Mouse (Mus musculus): ENCODE data around the gene Sectm1a.
"Not testable (repeated sequence)": the region's sequence is repeated elsewhere in the genome, so short reads cannot be mapped to it uniquely, and the experiment has no call there.

Gene Sectm1a

DNA sequence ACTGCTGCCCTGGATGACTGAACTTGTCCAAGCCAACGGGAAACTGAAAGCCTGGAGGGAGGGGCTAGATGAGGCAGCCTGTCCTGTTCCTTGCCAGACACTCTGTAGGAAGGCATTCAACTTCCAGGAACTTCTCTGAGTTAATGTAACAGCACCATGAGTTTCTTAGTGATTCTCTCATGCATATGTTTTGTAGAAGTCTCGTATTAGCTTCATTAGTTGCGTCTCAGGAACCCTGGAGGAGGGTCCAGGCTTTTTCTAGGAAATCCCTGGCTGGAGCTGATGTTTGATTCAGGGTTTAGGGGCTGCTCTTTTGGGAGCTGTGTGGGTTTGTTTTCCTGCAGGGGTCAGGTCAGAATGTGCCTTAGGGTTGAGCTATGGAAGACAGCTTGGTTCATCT, at the start of gene Sectm1a:
Gene Sectm1a (minus strand): TSS at position 101 of the 400 bp plus-strand sequence.
- no peak for DNase-seq

DNA sequence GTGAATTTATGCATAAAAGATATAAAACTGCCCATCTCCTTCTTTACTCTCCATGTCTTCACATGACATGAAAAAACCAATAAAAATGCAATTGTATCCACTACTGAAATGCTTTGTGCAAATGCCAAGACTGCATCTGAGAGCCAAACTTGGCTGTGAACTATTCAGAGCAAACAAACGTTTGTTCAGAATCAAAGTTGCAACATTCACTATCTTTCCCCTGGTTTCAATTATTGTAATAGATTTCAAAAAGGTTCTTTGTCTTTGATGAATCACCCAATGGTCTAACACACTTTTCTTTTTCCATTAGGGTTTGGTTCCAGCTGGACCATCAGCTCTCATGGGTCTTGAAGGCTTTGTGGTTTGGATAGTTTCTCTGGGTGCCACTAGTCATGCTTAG, 48.6 kb upstream of the Sectm1a start:
- no peak for DNase-seq

DNA sequence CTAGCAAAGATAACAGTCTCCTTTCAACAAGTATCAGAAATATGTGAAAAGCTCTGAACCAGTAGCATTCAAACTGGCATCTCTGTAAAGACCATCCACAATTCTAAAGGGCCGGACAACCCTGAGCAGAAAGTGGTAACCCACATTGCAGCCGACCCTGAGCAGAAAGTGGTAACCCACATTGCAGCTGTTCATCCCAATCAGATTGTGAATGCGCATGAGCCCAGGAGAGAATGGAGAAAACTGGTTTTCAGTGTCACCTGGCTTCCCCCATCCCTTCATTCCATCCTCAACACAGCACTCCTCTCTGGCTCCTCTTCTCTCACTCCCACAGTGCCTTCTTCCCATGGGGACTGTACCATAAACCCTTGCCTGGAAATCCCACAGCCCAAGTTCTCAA, 46.4 kb upstream of the Sectm1a start:
- DNase-seq: no peak

DNA sequence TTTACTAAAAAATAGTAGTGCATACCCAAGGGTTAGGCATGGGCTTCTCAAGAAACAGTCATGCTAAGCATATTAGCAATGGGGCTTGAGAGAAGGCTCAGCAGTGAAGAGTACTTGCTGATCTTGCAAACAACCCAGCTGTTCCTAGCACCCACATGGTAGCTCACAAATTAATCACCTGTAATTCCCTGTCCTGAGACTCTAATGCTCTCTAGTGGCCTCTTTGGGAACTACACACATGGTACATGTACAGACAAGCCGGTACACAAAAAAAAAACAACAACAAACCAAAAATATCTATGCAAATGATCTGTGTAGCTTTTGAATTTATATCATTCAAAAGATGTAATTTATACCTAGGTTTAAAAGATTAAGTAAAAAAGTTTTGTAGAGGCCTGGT, 45.4 kb upstream of the Sectm1a start:
- no peak for DNase-seq

DNA sequence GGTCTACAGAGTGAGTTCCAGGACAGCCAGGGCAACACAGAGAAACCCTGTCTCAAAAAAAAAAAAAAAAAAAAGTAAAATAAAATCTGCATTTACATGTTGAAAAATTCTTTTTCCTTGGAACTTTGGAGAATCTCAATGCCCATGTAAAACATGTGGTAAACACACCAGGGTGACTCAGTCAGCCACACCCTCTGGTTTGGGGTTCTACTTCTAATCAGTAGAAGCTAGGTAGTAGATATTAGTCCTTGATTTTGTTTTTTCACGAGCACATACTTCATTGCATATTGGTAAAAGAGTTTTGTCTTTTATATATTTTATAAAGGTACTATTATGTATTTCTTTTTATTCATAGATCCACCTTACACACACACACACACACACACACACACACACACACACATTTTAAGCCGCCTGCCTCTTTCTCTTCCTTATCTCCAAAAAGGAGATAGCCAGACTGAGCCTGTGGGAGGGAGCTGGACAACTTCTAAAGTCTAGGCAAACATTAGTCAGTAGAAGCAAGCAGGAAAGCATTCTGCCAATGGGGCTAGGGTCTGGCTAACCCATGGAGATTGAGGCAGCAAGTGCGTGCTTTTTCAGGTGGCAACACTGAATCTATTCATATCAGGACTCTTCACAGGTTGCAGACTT, 44.6 kb upstream of the Sectm1a start:
- DNase-seq: no peak

DNA sequence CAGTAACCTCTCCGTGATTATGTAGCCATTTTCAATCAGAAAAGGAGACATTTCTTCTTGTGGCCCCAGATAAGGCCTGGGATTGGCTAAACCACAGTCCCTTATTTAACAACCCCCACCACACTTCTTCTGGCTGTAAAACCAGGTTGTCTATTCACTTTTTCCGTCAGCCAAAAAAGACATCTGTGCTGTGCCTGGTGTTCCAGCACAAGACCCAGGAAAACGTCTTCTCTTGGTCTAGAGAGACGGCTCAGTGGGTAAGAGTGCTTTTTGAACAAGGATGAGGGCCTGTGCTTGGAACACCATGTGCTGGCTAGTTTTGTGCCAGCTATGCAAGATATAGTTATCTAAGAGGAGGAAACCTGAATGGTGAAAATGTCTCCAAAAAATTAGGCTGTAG, 42.4 kb upstream of the Sectm1a start:
- DNase-seq: no peak

DNA sequence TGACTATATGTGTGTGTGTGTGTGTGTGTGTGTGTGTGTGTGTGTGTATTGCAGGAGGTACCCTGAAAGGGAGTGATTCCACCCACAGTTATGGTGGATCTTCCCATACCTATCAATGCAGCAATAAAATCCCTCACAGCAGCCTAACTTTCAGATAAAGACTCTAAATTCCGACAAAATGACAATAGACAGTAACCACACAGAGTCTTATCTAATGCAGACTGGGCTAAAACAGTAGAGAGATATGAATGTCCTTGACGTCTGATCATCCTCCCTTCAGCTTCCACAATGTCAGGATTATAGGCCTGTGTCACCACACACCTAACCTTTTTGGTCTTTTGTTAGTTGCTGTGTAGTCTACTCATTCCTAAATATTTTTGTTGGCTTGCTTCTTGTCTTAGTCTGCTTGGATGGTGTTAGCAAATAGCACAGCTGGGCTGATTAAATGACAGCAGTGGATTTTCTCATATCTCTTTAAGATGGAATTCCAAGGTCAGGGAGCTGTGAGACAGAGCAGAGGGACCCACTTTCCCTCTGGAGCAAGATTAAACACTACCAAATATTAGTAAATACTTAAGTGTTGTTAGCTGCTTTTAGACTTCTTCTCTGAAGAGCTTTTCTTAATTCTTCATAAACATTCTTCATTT, 41.1 kb upstream of the Sectm1a start:
- DNase-seq: no peak

DNA sequence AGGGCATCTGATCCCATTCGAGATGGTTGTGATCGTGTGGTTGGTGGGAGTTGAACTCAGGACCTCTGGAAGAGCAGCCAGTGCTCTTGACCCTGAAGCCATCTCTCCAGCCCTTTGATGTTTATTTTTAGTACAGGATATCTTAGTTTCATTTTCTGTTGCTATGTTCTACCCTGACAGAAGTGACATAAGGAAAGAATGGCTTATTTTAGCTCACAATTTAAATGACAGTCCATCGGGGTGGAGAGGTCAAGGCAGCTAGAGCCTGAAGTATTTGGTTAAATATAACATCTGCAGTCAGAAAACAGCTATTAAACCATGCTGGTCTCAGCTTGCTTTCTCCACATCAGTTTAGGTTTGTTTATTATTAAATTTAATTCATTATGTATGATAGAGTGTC, 40.1 kb upstream of the Sectm1a start:
- DNase-seq: no peak

DNA sequence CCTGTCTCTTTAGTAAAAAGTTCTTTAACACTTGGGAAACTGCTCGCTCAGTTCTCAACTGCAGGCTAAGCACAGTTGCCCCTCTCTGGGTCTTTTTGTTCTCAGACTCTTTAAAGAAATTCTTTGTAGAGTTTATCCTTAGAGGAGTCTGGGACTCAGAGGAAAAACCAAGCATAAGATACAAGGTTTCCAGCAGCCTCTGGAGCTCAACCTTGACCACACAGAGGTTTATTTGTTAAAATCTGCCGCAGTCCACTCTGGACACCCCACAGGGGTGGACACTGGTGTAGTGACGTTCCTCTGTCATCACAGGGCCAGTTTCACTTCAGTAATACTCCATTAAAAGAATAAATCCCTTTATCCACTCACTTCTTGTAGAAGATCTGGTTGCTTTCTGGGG, 37.6 kb upstream of the Sectm1a start, which contains the start of gene Tex19.2:
Gene Tex19.2 (minus strand): TSS at position 101 of the 400 bp plus-strand sequence.
- no peak for DNase-seq

DNA sequence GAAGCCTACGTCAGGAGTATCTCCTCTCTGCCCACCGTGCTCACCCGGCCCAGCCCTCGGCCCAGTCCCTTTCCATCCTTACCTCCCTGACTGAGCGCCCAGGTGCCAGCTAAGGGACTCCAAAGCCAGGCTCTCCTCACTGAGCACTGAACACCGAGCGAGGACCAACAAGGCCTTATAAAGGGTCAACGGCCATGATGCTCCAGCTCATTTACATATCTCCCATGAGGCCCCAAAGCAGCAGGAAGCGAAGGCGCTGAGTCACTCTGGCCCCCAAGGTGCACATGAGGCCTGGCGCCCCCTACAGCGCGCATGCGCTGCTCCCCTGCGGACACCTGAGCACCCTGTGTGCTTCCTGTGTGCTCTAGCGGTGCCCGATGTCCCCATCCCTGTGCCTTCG, 37.1 kb upstream of the Sectm1a start:
- DNase-seq: no peak

DNA sequence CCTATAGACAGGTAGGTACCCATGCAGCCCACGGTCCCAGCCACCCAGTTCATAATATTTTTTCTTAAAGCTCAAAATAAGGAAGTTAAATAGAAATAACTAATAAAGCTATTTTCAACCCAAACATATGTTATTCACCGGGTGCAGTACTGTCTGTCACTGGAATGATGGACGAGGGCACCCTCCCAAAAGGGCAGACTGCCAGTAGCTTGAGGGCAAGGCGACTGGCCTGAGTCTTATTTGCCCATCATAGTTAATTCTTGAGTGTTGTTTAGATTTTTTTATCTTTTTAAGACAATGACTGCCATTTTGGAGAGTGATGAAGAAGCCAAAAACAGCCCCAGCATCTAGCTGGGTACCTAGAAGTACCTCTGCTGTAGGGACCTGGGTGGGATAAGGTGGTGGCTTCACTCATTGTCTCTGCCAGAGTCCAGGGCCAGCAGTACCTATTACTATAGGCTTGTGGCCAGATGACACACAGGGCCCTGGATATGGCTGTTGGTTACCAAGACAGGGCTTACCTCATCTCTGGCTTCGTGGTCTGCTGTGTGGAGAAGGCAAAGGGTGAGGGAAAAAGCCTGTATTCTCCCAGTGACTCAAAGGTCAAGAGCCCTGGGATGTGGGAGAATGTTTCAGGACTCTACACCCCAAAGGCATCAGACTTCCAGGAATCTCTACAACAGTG, 31.2 kb upstream of the Sectm1a start:
- DNase-seq: peak; percentile 31

DNA sequence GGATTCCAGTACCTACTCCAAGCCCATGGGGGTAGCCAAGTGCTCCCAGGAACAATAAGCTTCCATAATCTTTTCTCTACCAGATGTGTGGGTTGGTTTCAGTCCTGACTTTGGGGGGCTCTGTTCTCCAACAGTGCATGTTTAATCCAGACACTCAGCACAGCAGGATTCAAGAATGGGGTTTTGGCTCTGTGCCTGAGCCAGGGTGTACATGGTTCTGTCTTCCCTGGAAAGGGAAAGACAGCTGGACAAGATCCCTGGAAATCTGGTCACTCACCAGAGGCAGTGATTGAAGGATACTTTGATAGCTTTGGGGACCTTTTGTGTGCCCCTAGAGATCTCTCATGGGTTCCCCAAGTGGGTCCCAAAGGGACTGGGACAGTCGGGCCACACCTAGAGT, 30.6 kb upstream of the Sectm1a start:
- DNase-seq: no peak

DNA sequence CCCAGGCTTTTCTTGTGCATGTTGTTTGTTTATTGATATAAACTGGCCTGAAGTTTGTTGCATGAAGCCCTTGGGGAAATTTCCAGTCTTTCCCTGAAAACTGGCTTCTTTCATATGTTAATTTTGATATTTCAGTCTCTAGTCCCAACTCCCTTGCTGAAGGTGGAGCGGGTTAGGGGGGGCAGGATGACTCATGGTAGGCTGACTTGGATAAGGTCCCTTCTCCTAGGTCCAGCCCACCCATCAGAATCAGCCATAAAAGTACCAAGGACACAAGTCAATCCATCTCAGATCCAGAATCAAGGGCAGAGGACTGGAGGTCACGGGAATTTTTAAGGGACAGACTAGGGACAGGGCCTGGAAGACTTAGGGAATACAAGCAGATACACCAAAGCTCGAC, 30.0 kb upstream of the Sectm1a start:
- DNase-seq: no peak

DNA sequence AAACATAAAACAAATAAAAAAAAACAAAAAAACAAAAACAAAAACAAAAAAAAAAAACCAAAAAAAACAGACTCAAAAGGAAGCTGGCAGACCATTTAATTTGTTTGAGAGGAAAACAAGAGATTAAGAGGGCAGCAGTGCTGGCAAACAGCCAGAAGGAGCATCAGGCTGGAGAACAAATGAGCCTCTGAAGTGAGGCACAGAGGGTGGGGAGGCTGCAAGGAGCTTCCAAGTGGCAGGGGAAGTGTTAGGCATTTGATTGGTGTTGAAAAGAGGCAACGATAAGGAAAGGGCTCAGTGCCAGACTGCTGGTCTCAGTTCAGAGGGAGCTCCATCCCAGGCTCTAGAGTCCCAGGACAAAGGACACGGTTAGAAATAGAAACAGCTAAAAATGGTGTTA, 29.0 kb upstream of the Sectm1a start:
- DNase-seq: peak; percentile 48

DNA sequence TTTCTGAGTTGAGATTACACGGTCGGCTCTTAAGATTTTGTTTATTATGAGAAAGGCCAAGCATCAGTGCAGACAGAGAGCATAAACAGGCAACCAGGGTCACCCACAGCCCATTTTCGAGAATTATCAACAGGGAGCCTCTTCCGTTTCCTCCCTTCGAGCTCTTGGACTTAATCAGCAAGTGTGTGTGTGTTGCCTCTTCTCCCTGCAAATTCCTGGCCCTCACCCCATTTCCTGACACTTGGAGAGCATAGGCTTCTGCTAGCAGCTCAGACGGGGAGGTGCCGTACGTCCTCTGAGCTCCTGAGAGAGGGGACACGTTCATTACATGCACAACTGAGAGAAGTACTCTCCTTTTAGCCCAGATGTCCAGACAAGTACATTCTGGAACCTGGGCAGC, 27.0 kb upstream of the Sectm1a start:
- no peak for DNase-seq

DNA sequence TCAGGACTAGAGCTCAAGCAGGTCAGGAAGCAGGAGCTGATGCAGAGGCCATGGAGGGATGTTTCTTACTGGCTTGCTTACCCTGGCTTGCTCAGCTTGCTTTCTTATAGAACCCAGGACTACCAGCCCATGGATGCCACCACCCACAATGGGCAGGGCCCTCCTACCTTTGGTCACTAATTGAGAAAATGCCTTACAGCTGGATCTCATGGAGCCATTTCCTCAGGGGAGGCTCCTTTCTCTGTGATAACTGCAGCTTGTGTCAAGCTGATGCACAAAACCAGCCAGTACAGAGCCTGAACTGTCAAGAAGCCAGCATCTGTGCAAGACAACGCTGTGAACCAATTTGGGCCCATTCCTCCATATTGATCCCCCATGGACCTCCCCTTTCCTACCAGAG, 26.2 kb upstream of the Sectm1a start:
- DNase-seq: not testable (repeated sequence)

DNA sequence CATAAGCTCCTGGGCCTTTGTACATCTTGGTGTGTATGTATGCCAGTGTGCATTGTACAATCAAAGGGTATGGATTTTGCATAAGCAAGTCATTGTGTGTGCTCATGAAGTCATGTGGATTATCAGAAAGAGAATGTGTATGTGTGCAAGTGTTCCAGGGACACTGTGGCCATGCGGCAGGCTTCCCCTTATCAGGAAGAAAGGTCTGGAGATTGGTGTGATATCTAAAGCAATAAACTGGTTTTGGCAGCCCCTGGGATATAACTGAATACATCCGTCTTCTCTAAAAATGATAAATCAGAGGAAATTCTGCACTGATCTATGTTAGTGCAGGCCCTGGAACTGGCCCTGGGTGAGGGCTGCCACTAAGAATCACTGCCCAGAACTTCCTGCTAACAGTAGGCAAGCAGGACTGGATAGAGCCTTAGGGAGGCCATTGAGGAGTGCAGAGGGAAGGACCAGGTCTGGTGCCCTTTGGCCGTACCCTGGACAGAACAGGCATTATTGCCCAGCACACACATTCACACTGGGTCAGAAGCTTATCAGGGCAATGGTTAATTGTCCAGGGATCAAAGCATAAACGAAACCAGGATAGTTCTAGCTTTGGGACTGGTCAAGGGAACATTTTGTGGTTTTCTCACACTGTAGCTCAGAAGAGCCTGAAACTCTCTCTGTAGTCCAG, 20.2 kb upstream of the Sectm1a start:
- DNase-seq: peak; percentile 46

DNA sequence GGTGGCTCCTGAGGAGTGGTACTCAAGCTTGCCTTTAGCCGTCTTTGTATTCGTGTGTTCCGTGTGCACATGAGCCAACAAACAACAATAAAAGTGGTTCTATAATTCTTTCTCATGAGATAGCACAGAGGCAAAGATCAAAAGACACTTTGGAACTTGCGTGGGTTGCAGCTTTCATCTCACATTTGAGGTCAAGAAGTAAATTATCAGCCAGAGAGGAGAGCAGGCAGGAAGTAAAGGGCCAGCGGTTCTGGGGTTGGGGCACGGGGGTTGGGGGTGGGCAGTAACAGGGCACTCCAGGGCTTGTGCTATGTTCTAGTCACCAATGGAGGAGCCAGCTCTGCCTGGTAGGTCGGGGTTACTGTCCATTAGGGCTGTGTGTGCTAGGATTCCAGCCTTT, 19.7 kb upstream of the Sectm1a start:
- peak; percentile 44 for DNase-seq

DNA sequence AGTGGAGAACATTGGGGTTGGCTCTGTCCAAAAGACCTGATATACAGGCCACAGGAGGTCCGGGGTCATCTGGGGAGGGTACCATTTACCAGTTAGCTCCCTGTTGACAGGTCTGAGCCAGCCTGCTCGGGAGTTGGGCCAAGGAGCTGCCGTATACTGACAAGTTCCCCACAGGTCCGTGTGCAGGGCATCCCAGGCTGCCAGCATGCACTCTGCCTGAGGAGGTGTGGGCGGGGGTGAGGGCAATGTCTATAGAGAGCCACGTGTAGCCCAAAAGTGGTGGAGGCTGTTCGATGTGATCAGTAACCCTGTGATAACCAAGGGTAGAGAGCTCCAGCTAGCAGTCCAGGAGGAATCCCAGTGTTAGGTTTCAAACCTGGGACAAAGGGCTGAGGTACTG, 18.7 kb upstream of the Sectm1a start:
- peak; percentile 43 for DNase-seq

DNA sequence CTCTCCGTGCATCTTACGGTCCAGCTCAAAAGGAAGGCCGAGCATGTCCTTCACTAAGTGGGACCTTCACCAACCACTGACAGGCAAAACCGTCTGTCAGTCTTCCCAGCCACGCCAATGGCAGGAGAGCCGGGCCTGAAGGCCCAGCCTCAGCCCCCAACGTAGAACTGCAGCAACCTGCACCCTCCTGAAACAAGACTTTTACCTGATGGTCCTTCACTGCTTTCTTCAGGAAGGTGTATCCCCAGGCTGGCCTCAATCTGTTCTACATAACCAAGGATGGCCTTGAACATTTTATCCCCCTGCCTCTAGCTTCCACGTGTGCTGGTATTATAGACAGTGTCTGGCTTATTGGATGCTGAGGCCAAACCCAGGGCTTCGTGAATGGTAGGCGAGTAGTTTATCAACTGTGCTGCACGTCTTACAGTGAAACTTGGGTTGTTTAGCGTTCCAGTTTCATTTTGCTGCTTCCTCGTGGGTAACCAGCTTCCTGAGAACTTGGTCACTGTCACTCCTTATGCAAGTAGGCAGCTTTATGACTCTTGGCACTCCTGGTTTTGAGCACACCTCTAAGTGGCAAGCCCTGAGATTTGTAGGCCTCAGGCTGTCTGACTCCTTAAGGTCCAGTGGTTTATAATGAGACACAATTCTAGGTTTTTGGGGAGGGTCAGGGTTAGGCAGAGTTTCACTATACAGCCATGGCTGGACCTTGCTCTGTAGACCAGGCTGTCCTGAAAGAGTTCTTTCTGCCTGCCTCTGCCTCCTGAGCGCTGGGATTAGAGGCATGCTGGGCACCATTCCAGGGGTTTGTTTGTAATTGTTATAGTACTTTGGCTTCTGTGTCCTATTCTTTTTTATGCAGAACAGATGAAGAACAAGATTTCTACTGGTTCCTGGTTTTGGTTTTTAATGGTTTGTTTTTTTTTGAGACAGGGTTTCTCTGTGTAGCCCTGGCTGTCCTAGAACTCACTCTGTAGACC, 11.9 kb upstream of the Sectm1a start:
- no peak for DNase-seq

DNA sequence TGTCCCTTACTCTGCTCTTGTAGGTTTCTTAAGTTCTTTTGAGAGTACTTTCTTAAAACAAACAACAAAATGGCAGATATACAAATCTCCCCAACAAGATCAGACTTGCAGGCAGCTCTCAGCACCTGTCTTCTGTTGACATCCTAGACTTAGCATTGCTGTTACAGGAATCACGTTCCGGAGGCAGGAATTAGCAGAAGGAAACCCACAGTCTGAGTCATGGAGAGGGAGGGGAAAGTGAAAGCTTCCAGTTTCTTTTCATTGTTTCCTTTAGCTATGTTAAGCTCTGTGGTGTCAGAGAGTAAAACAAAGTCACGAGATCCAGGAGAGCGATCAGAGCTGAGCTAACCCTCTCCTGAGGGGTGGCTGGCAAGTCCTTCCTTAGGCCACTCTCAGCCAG, 9.9 kb upstream of the Sectm1a start:
- DNase-seq: no peak

DNA sequence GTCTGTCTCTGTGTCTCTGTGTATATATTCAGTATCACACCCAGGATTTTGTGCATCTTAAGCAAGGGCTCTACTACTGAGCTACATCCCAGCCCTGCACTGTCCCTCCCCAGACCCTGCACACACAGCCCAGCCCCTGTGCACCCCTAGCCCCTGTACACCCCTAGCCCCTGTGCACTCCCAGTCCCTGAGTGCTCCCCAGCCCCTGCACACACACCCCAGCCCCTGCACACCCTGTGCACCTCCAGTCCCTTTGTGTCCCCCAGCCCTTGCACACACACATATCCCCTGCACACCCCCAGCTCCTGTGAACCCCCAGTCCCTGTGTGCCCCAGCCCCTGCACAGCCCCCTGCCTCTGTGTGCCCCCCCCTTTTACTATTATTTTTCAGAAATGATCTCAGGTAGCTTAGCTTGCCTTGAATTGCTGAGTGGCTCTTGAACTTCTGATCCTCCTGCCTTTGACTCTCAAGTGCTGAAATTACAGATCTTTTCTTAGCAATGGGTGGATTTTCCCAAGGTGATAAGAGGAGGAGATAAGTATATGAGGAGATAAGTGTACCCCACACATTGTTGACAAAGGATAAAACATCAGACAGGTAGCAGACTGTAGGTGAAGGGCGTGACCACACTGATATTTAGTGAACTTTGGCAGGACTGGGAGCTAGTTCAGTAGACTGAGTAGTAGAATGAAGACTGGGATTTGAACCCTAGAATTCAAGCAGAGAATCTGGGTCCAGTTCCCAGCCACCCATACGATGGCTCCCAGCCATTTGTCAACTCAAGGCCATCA, 8.9 kb upstream of the Sectm1a start:
- no peak for DNase-seq
